Mouse (Mus musculus) kidney, adult 11 months (tissue): ENCODE results near the gene Fars2.
A peak's percentile ranks its signal among the peaks of the same experiment; 100 is the strongest.

Experiments
- DNase-seq: peaks from one replicate; pipeline ENCODE4 v3.0.0; 2022

Gene Fars2

GRCm38 (mm10) chr13:36117143-36118014 lies at the start of gene Fars2, which contains the start of gene Lyrm4:
Fars2 (plus strand) TSS chr13:36117412.
Lyrm4 (minus strand) TSS chr13:36117526.
- peak; percentile 97 for DNase-seq

GRCm38 (mm10) chr13:36074484-36074883 lies 42.7 kb upstream of the Fars2 start:
- DNase-seq, result no peak

GRCm38 (mm10) chr13:36081591-36081990 lies 35.6 kb upstream of the Fars2 start:
- no peak for DNase-seq

- DNase-seq, result no peak
Measured at GRCm38 (mm10) chr13:36084701-36085100, 32.5 kb upstream of the Fars2 start.

GRCm38 (mm10) chr13:36085971-36086370 lies 31.2 kb upstream of the Fars2 start:
- no peak for DNase-seq

GRCm38 (mm10) chr13:36086608-36087391 lies 30.4 kb upstream of the Fars2 start:
- DNase-seq, result no peak

GRCm38 (mm10) chr13:36087427-36087826 lies 29.8 kb upstream of the Fars2 start:
- no peak for DNase-seq

GRCm38 (mm10) chr13:36088168-36088567 lies 29.0 kb upstream of the Fars2 start:
- DNase-seq, result no peak

GRCm38 (mm10) chr13:36096684-36097383 lies 20.4 kb upstream of the Fars2 start:
- no peak for DNase-seq

GRCm38 (mm10) chr13:36105591-36105990 lies 11.6 kb upstream of the Fars2 start:
- no peak for DNase-seq

- no peak for DNase-seq
Measured at GRCm38 (mm10) chr13:36108528-36108927, 8.7 kb upstream of the Fars2 start.

GRCm38 (mm10) chr13:36111331-36111730 lies 5.9 kb upstream of the Fars2 start:
- no peak for DNase-seq

GRCm38 (mm10) chr13:36113181-36113580 lies 4.0 kb upstream of the Fars2 start:
- peak; percentile 55 for DNase-seq

GRCm38 (mm10) chr13:36116520-36117142 lies 581 bp upstream of the Fars2 start:
- DNase-seq, result peak; percentile 63

GRCm38 (mm10) chr13:36119684-36120083 lies 2.5 kb downstream of the Fars2 start:
- no peak for DNase-seq

- no peak for DNase-seq
Measured at GRCm38 (mm10) chr13:36120606-36121005, 3.4 kb downstream of the Fars2 start.

GRCm38 (mm10) chr13:36129360-36130054 lies 12.3 kb downstream of the Fars2 start:
- no peak for DNase-seq

- DNase-seq, result no peak
Measured at GRCm38 (mm10) chr13:36131401-36131800, 14.2 kb downstream of the Fars2 start.

- DNase-seq, result no peak
Measured at GRCm38 (mm10) chr13:36131992-36132649, 14.9 kb downstream of the Fars2 start.

GRCm38 (mm10) chr13:36139703-36140102 lies 22.5 kb downstream of the Fars2 start:
- no peak for DNase-seq

- no peak for DNase-seq
Measured at GRCm38 (mm10) chr13:36140247-36141016, 23.2 kb downstream of the Fars2 start.
